Mouse (Mus musculus) lung, postnatal 25 days (tissue): ENCODE data around the gene Snd1.

ENCODE experiments used
- DNase-seq: peaks from one replicate; pipeline ENCODE4 v3.0.0; 2022; ENCODE audit warnings: low spot score

Gene Snd1

GRCm38 (mm10) chr6:28867516-28868251 is 392.7 kb downstream of the Snd1 start:
- DNase-seq: peak; percentile 35

- no peak for DNase-seq
These were observed 396.9 kb downstream of the Snd1 start for GRCm38 (mm10) chr6:28871725-28872420.

GRCm38 (mm10) chr6:28872421-28872795 is 397.5 kb downstream of the Snd1 start:
- DNase-seq: no peak

- no peak for DNase-seq
These were observed 399.1 kb downstream of the Snd1 start for GRCm38 (mm10) chr6:28874053-28874452.

- no peak for DNase-seq
These were observed 399.8 kb downstream of the Snd1 start for GRCm38 (mm10) chr6:28874759-28875158.

- DNase-seq: no peak
These were observed 400.4 kb downstream of the Snd1 start for GRCm38 (mm10) chr6:28875333-28875732.

GRCm38 (mm10) chr6:28876492-28876891 is 401.6 kb downstream of the Snd1 start:
- no peak for DNase-seq

GRCm38 (mm10) chr6:28877945-28878666 is 403.2 kb downstream of the Snd1 start:
- DNase-seq: no peak

GRCm38 (mm10) chr6:28879315-28879714 is 404.4 kb downstream of the Snd1 start:
- no peak for DNase-seq

GRCm38 (mm10) chr6:28880909-28881308 is 406.0 kb downstream of the Snd1 start:
- no peak for DNase-seq

GRCm38 (mm10) chr6:28883518-28883917 is 408.6 kb downstream of the Snd1 start:
- DNase-seq: no peak

- DNase-seq: no peak
These were observed 411.9 kb downstream of the Snd1 start for GRCm38 (mm10) chr6:28886724-28887440.

GRCm38 (mm10) chr6:28890426-28890825 is 415.5 kb downstream of the Snd1 start:
- DNase-seq: no peak

GRCm38 (mm10) chr6:28891480-28891879 is 416.5 kb downstream of the Snd1 start:
- no peak for DNase-seq

GRCm38 (mm10) chr6:28895004-28895515 is 420.1 kb downstream of the Snd1 start:
- DNase-seq: no peak

GRCm38 (mm10) chr6:28895726-28896125 is 420.8 kb downstream of the Snd1 start:
- no peak for DNase-seq

GRCm38 (mm10) chr6:28896762-28897320 is 421.9 kb downstream of the Snd1 start:
- DNase-seq: no peak

- DNase-seq: no peak
These were observed 422.6 kb downstream of the Snd1 start for GRCm38 (mm10) chr6:28897326-28898085.

- DNase-seq: peak; percentile 16
These were observed 423.9 kb downstream of the Snd1 start for GRCm38 (mm10) chr6:28898836-28899235.

GRCm38 (mm10) chr6:28902573-28902972 is 427.6 kb downstream of the Snd1 start:
- no peak for DNase-seq

- no peak for DNase-seq
These were observed 429.5 kb downstream of the Snd1 start for GRCm38 (mm10) chr6:28904417-28904816.
